Comparison of ENCODE assay signal across 23 mouse cellular contexts in the genomic region with DNA sequence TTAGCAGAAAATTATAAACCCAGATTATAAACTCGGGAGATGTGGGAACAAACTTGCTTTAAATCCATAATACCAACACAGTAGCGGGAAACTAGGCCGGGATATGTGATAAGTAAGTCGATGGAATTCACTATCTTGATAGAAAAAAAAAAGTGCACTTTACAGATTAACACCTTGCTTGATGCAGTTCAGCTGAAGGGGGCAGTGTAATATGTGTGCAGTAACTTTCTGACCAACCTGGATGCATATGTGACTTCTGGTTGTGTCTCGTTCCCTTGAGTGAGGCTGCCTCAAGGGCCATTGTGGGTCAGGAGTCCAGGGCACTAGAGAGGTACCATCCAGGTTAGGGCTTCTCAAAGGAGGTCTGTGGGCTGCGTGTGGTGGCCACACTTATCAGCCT.
DNase-seq lines count a peak whose midpoint lies in the region; ATAC-seq and TF ChIP-seq lines count a peak whose summit lies in the region.
"Had no signal": no experiment of that assay in that cellular context is flagged by ENCODE, and none has a peak within 500 bp of the region (broad histone marks: within the 10 kb centered on the region; RNA-seq: fewer than 3 reads in every experiment).

No protein-coding gene starts in this region.

- no peak for TF ChIP-seq POLR2A in CH12.LX (IDR thresholded peaks at IDR 0.05; ENCODE audit: low read depth, low read length)

- DNase-seq in kidney, postnatal 0 days (ENCODE audit: low spot score) = no peak
- no peak for DNase-seq in CH12.LX (ENCODE audit: extremely low read depth)
- peak; percentile 14 for DNase-seq in embryo, embryonic 10.5 days (ENCODE audit: low spot score)
- DNase-seq in limb, embryonic 11.5 days (ENCODE audit: low spot score) = peak; percentile 38
- DNase-seq in B cell, adult 2 months = no peak
- no peak for DNase-seq in gastrocnemius, postnatal 4 days (ENCODE audit: low spot score in 2 of 2)
- DNase-seq: cerebellum, adult 11 months; cerebellum, postnatal 14 days; gastrocnemius, postnatal 10 days; layer of hippocampus, adult 9-11 months; retina, postnatal 1 day; right cerebral cortex, postnatal 25 days; spleen, adult 18-20 months; thymus, postnatal 14 days had no signal

- H3K4me1 ChIP-seq in kidney, postnatal 0 days (replicated peaks; ENCODE audit: insufficient read depth, low read length) = 0 out of 2 replicates have a peak, but pooled peaks cover 4% of the 10 kb centered on the region
- peaks cover 26% of the 10 kb centered on the region for H3K4me1 ChIP-seq in kidney, embryonic 16.5 days (ENCODE audit: insufficient read depth, low read length)
- H3K4me1 ChIP-seq in CH12.LX (ENCODE audit: control insufficient read depth in 1 of 2, insufficient read depth in 2 of 2) = peaks cover 0 to 7% of the 10 kb centered on the region in 2 experiments; a peak in 1 of 4 replicates
- H3K4me1 ChIP-seq in limb, embryonic 11.5 days (ENCODE audit: control insufficient read depth, insufficient read depth, low read length) = peaks cover 11% of the 10 kb centered on the region
- H3K4me1 ChIP-seq: embryonic facial prominence, embryonic 15.5 days; hindbrain, embryonic 15.5 days had no signal

- no peak overlapping the region for H3K4me3 ChIP-seq in kidney, postnatal 0 days (replicated peaks; ENCODE audit: low read depth, low read length)
- H3K4me3 ChIP-seq in kidney, embryonic 16.5 days (ENCODE audit: low read length) = no peak overlapping the region
- no peak overlapping the region for H3K4me3 ChIP-seq in CH12.LX (replicated peaks in 1 of 3; ENCODE audit: low read depth in 2 of 3, low read length in 2 of 3, poor library complexity in 1 of 3)
- no peak overlapping the region for H3K4me3 ChIP-seq in limb, embryonic 11.5 days (ENCODE audit: low read depth, low read length)
- H3K4me3 ChIP-seq: embryonic facial prominence, embryonic 15.5 days; heart, embryonic 15.5 days; hindbrain, embryonic 15.5 days; limb, embryonic 15.5 days; midbrain, embryonic 15.5 days; myocyte; neural tube, embryonic 13.5 days had no signal

- peak; percentile 32 for TF ChIP-seq RAD21 in CH12.LX (IDR thresholded peaks at IDR 0.05; ENCODE audit: low read depth, low read length)

- no peak for TF ChIP-seq EP300 in CH12.LX (IDR thresholded peaks at IDR 0.05; ENCODE audit: low read length)

- in situ Hi-C loops in CH12.LX (cut with MboI; ENCODE audit: low pct_ligation_motif_present, low pct_unique_long_range_greater_than_20kb, low sequenced_read_pairs) = no loop called here

- H3K27ac ChIP-seq in kidney, postnatal 0 days = no peak overlapping the region
- no peak overlapping the region for H3K27ac ChIP-seq in kidney, embryonic 16.5 days (ENCODE audit: low read length)
- H3K27ac ChIP-seq in CH12.LX (ENCODE audit: insufficient read depth, low read depth) = no peak overlapping the region
- H3K27ac ChIP-seq in limb, embryonic 11.5 days (replicated peaks; ENCODE audit: low read depth, low read length) = no peak overlapping the region
- H3K27ac ChIP-seq: embryonic facial prominence, embryonic 15.5 days; heart, embryonic 15.5 days; hindbrain, embryonic 15.5 days; limb, embryonic 15.5 days; midbrain, embryonic 15.5 days; neural tube, embryonic 13.5 days had no signal

- 41% methylated on average over 6 of the region's 6 CpGs for WGBS in kidney, postnatal 0 days
- 42% methylated on average over 6 of the region's 6 CpGs for WGBS in kidney, embryonic 16.5 days
- 24% methylated on average over 6 of the region's 6 CpGs for WGBS in limb, embryonic 11.5 days

- no peaks in the 10 kb centered on the region for H3K27me3 ChIP-seq in kidney, postnatal 0 days (ENCODE audit: insufficient read depth, low read length)
- no peaks in the 10 kb centered on the region for H3K27me3 ChIP-seq in kidney, embryonic 16.5 days (ENCODE audit: insufficient read depth, low read length)
- no peaks in the 10 kb centered on the region for H3K27me3 ChIP-seq in CH12.LX (replicated peaks)
- no peaks in the 10 kb centered on the region for H3K27me3 ChIP-seq in limb, embryonic 11.5 days (ENCODE audit: control insufficient read depth, insufficient read depth, low read length)
- H3K27me3 ChIP-seq: embryonic facial prominence, embryonic 15.5 days; neural tube, embryonic 13.5 days had no signal

- peak; percentile 20; the same call in 1 of the 2 replicates for TF ChIP-seq CTCF in kidney, postnatal 0 days (IDR thresholded peaks at IDR 0.05; ENCODE audit: low read depth)
- TF ChIP-seq CTCF in CH12.LX (conservative IDR thresholded peaks at IDR 0.05 in 1 of 2, IDR thresholded peaks at IDR 0.05 in 1 of 2; ENCODE audit: low read depth in 2 of 2, low read length in 2 of 2) = peak in 1 of 2 experiments; percentile 45; a peak in 2 of 4 replicates

- H3K36me3 ChIP-seq in kidney, postnatal 0 days (ENCODE audit: insufficient read depth, low read length) = no peaks in the 10 kb centered on the region
- no peaks in the 10 kb centered on the region for H3K36me3 ChIP-seq in kidney, embryonic 16.5 days (ENCODE audit: insufficient read depth, low read length)
- no peaks in the 10 kb centered on the region for H3K36me3 ChIP-seq in CH12.LX (replicated peaks in 1 of 2; ENCODE audit: control insufficient read depth in 1 of 2, insufficient read depth in 1 of 2, low read length in 1 of 2)
- no peaks in the 10 kb centered on the region for H3K36me3 ChIP-seq in limb, embryonic 11.5 days (ENCODE audit: control insufficient read depth, insufficient read depth, low read length)
- H3K36me3 ChIP-seq: embryonic facial prominence, embryonic 15.5 days; heart, embryonic 15.5 days; hindbrain, embryonic 15.5 days; limb, embryonic 15.5 days; midbrain, embryonic 15.5 days; neural tube, embryonic 13.5 days had no signal

- H3K9me3 ChIP-seq in kidney, postnatal 0 days (replicated peaks; ENCODE audit: low read length) = no peaks in the 10 kb centered on the region
- no peaks in the 10 kb centered on the region for H3K9me3 ChIP-seq in kidney, embryonic 16.5 days (ENCODE audit: low read length)
- H3K9me3 ChIP-seq in CH12.LX (replicated peaks; ENCODE audit: low read length) = no peaks in the 10 kb centered on the region
- no peaks in the 10 kb centered on the region for H3K9me3 ChIP-seq in limb, embryonic 11.5 days (ENCODE audit: control insufficient read depth, low read length)
- H3K9me3 ChIP-seq: embryonic facial prominence, embryonic 15.5 days; heart, embryonic 15.5 days; hindbrain, embryonic 15.5 days; limb, embryonic 15.5 days; midbrain, embryonic 15.5 days; neural tube, embryonic 13.5 days had no signal

- no peak overlapping the region for H3K9ac ChIP-seq in kidney, postnatal 0 days (ENCODE audit: low read depth, low read length)
- no peak overlapping the region for H3K9ac ChIP-seq in kidney, embryonic 16.5 days (replicated peaks; ENCODE audit: low read length)
- H3K9ac ChIP-seq in CH12.LX (ENCODE audit: insufficient read depth, low read depth) = no peak overlapping the region
- H3K9ac ChIP-seq in limb, embryonic 11.5 days (ENCODE audit: low read length) = no peak overlapping the region
- H3K9ac ChIP-seq: embryonic facial prominence, embryonic 15.5 days; heart, embryonic 15.5 days; hindbrain, embryonic 15.5 days; limb, embryonic 15.5 days; midbrain, embryonic 15.5 days; neural tube, embryonic 13.5 days had no signal

- dilution Hi-C loops in CH12.LX (cut with MboI; ENCODE audit: extremely low pct_ligation_motif_present, extremely low pct_unique_long_range_greater_than_20kb, low sequenced_read_pairs) = no loop called here

- ATAC-seq in kidney, postnatal 0 days (replicated peaks; ENCODE audit: low FRiP score, low read depth) = no peak
- no peak for ATAC-seq in kidney, embryonic 16.5 days (ENCODE audit: low FRiP score, low TSS enrichment)
- ATAC-seq in limb, embryonic 11.5 days (ENCODE audit: insufficient number of reproducible peaks, low FRiP score, low TSS enrichment, low read depth) = no peak
- ATAC-seq: forebrain, embryonic 16.5 days; midbrain, embryonic 15.5 days had no signal

- H3K79me2 ChIP-seq in CH12.LX (replicated peaks; ENCODE audit: control insufficient read depth, extremely low read depth, insufficient read depth, poor library complexity, severe bottlenecking) = no peaks in the 10 kb centered on the region

- no peak overlapping the region for H3K4me2 ChIP-seq in kidney, postnatal 0 days (ENCODE audit: low read length)
- no peak overlapping the region for H3K4me2 ChIP-seq in kidney, embryonic 16.5 days (replicated peaks; ENCODE audit: low read depth, low read length)
- H3K4me2 ChIP-seq in CH12.LX (ENCODE audit: insufficient read depth, low read depth, poor library complexity, severe bottlenecking) = no peak overlapping the region
- H3K4me2 ChIP-seq in limb, embryonic 11.5 days (ENCODE audit: low read depth, severe bottlenecking) = no peak overlapping the region
- H3K4me2 ChIP-seq: embryonic facial prominence, embryonic 15.5 days; heart, embryonic 15.5 days; hindbrain, embryonic 15.5 days; limb, embryonic 15.5 days; midbrain, embryonic 15.5 days; neural tube, embryonic 13.5 days had no signal

TF ChIP-seq in CH12.LX, 34 proteins besides CTCF, POLR2A, EP300 and RAD21:
- TF ChIP-seq KAT2A (IDR thresholded peaks at IDR 0.05; ENCODE audit: insufficient replicate concordance, low read length) (no peak), SMC3 (IDR thresholded peaks at IDR 0.05; ENCODE audit: low read depth, low read length) (0 out of 2 replicates have a peak, but pooled peaks have one; percentile 19), CHD1 (IDR thresholded peaks at IDR 0.05; ENCODE audit: low read depth, low read length) (no peak), ZNF384 (IDR thresholded peaks at IDR 0.05; ENCODE audit: low read depth, low read length) (peak; percentile 76), TCF12 (IDR thresholded peaks at IDR 0.05; ENCODE audit: low read depth, low read length) (no peak), NRF1 (IDR thresholded peaks at IDR 0.05; ENCODE audit: low read depth, low read length) (no peak), TBP (conservative IDR thresholded peaks at IDR 0.05; ENCODE audit: low read depth, low read length) (no peak), CHD2 (IDR thresholded peaks at IDR 0.05; ENCODE audit: low read length) (no peak), UBTF (IDR thresholded peaks at IDR 0.05; ENCODE audit: low read depth, low read length) (no peak), MYC (IDR thresholded peaks at IDR 0.05; ENCODE audit: low read depth, low read length) (no peak), MEF2A (IDR thresholded peaks at IDR 0.05; ENCODE audit: borderline replicate concordance, low read depth, low read length) (no peak), SIN3A (IDR thresholded peaks at IDR 0.05; ENCODE audit: low read length) (no peak)

Comparison
In these comparisons a context has a peak if more than half of its experiments do, and no peak if none do; other contexts are left out.
1. DNase-seq: peak in embryo, embryonic 10.5 days (single experiment) and limb, embryonic 11.5 days (single experiment); none in kidney, postnatal 0 days (single experiment), CH12.LX (single experiment), B cell, adult 2 months (0 of 2) and gastrocnemius, postnatal 4 days (0 of 2).